Mouse (Mus musculus): ENCODE results near the gene Fam184b.

The Fam184b gene

DNA sequence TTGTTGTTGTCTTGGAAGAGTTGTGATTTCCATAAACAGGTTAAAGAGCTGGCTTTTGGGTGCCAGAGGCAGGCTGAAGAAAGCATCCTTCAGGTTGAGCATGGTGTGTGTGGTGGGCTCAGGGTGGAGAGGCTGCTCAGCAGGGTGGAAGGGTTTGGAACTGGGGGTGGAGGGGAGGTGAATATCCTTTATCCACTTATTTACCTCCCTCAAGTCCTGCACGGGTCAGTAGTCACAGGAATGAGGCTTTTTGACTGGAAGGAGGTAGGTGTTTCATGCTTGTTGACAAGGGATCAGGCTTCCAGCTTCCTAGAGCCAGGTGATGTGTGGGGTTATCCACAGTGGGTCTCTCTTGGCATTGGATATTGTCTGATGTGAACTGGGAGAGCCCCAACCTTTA lies 124.8 kb downstream of the Fam184b start:
- no peak for DNase-seq (ENCODE audit: low spot score in 2 of 2)

DNA sequence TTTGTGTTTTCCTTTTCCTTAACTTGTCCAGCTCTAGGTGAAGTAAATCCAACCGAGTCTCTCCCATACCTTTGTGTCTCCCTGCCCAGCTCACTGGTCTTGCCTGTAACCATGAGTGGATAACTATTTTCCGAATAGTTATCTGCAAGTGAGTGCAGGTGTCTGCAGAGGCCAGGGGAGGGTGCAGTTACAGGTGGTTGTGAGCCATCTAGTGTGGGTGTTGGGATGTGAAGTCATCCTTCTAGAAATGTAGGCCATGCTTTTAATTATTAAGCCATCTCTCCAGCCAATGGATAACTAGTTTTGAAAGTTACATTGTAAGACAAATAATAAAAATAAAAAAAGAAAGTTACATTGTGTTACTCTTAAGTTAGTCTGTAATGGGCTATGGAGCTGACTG lies 125.9 kb downstream of the Fam184b start:
- no peak for DNase-seq (ENCODE audit: low spot score in 2 of 2)

DNA sequence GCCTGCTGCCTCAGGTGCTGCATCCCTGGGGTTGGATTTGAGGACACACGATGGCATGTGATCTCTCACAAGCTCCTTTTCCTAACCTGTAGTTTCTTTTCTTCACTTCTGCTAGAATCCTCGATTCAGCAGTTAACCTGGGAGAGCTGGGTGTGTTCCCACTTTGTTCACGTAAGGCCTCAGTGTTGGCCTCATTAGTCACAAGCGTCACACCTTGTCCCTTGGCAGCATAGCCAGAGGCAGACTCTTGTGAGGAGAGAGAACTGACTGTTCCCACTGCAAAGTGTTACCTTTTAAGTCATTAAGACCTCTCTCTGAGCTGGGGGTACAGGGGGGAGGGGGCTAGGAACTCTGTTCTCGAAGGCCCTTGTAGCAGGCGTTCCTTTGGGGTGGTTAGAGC lies 126.5 kb downstream of the Fam184b start:
- DNase-seq (ENCODE audit: low spot score in 2 of 2), result no peak

DNA sequence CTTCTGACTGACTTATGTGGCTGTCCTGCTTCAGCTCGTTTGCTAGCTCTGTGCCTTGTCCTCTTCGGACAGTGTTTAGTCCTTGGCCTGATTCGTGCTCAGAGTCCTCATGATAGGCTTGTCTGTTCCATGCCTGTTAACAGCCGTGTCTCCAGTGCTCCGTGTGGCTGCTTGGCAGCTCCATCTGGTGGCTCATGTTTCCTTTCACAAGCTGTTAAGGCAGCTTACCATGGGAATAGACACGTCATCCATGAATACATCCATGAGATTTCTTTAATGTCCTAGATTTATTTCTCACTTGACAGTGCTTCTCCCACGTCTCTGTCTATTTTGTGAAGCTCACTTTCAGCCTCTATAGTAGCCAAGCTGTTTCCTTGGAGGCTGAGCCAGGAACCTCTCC lies 129.3 kb downstream of the Fam184b start:
- DNase-seq (ENCODE audit: low spot score in 2 of 2), result peak in 1 of 2 experiments; percentile 24

DNA sequence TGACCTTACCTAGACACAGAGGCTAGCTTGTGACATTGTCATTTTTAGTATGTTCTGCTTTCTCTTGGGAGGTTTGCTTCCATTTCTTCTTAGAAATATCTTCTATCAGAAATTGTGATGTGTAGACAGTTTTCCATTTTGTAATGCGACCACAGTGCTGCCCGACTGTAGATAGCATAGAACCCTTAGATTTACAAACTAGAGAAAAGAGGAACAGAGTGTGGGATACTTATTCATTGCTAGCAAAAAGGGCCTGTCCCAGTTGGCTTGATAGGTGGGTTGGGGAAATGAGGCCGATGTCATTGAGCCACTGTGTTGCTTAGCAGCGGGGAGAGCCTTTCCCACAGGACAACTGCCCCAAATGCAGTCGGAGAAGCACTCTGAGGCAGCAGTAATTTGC lies 141.8 kb downstream of the Fam184b start:
- no peak for DNase-seq (ENCODE audit: low spot score in 2 of 2)

DNA sequence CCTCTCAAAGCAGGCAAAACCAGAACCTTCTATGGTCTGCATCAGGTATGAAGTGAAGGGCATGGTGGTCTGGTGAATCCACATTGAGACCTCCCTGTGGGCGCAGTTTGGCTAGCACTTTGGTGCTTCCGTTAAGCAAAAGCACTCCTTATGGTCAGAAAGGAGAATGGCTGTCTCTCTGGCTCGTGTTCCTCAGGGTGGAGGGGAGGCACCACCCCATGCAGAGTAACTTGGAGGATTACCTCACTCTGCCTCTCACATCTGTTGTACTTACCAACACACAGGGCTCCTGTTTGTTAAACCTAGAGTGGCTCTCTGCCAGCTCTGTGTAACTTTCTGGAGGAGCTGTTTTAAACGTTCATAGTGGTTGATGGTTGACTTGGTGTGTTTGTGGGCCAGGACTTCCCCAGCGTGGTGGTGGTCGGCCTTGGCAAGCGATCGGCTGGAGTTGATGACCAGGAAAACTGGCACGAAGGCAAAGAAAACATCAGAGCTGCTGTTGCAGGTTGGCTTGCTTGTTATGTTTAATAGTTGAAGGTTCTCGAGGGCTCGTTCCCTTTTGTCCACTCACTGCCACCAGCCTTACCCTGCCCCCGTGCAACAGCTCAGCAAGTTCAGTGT lies 142.4 kb downstream of the Fam184b start:
- DNase-seq (ENCODE audit: low spot score in 2 of 2), result no peak

DNA sequence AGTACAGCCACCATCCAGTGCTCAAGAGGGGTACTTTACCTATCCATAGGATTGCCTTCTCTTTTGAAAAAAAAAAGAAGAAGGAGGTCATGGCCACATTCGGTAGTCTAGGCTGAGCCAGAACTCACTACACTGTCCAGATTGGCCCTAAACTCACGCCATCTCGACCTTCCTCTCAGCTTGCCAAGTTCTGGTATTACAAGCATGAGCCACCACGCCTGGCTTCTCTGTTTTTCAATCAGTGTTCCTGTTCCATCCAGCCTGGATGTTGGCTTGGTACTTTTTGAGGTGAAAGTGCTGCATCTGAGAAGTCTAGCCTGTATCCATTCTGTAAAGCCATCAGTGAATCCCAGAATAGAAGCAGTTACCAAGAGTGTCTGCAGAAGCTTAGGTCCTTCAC lies 142.9 kb downstream of the Fam184b start:
- DNase-seq (ENCODE audit: low spot score in 2 of 2), result no peak

DNA sequence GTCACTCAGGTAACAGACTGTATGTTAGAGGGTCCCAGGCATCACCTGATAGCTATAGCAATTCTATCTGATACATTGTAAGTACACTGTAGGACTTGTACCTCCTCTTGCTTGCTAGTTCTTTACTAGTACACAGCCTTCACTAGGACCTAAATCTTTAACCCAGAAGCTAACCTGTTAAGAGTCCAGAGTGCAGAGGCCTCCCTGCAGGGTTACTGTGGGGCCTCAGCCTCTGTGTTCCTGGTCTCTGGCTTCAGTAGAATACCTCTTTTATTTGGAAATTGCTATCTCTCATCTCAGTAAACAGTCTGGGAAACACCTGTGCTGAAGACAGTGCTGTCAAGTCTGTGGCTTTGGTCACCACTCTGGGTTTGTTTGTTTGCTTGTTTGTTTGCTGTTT lies 143.4 kb downstream of the Fam184b start:
- DNase-seq (ENCODE audit: low spot score in 2 of 2), result no peak

DNA sequence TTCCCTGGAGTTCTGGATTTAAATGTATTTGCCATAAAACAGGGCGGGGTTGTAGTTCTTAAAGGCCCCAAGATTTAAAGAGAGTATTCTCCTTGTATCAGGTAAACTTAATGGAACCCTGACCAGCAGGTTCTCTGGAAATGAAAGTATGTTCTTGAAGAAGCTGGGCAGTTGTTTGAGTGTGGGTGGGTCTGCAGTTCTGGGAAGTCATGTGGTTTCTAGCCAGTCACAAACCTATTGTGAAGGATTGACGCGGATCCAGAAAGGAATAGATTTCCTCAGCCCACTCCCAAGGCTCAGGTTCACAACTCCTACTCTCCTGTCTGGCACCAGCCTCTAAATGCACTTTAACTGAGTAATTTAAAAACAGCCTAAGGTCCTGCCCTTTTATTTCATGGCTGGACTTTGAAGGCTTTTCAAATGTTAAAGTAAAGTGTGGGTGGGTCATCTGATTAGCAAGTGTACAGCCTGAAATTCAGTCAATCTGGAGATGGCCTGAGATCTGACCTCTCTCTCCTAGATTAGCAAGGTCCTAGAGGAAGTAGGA lies 143.9 kb downstream of the Fam184b start:
- no peak for DNase-seq (ENCODE audit: low spot score in 2 of 2)

DNA sequence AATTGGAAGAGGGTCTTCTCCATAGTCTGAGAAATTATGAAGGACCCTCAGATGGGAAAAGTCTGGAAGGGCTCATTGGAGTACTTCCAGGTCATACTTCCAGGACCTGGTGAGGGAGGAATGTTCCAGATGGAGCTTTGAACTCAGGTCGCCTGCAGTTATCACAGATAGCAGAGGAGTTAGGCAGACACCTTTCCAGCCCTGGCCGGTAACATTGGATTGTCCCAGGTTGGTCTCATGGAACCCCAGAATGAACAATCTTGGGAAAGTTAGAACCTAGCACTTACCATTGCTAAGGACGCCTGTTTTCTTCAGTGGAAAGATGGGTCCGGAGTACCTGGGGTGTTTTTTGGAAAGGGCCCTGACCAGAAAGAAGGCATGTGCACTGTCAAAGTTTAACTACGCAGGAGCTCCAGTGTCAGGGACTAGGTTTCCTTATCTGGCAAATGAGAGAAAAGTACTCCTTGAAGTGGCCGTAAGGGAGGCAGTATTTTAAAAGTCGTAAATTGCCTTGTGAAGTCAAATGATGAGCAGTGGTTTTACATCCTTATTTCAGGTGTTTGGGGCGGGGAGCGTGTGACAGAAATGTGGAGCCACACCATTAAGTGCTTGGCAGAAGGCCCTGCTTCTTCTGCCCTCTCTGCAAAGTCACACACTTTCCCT lies 145.2 kb downstream of the Fam184b start:
- no peak for DNase-seq (ENCODE audit: low spot score in 2 of 2)

DNA sequence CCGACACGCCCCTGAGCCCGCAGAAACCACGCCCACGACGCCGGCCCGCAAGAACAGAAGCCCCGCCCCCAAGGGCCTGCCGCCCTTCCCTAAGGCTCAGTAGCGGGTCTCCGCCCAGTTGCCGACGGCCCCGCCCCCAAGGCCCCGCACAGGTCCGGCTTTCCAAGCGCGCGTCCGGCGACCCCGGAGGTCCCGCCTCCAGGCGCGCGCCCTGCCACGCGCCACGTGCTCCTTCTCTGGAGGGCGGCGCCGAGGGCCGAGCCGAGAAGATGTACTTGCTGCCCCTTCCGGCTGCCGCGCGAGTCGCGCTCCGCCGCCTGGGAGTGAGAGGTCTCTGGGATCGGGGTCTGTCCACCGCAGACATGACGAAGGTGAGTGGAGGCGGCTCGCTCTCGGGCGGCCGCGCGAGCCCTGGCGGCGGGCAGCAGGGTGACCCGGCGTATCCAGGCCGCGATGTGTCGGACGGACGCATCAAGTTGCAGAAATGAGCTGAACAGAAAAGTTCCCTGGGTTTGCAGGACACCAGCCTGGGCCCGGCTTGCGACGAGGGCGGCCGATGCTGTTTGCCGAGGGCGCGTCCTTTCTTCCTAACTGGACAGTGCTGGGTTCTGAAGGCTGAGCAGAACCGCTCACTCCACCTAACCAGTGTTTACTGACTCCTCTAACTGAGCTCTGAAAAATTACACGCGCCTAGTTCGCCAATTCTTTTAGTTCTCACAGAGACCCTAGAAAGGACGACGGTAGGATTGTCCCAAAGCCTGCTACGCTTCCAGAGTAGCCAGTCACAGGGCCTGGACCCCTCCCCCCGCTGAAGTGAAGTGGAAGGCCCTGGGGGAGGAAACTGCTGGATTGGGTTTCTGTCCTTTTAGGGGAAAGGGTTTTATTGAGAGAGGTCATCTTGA lies 146.0 kb downstream of the Fam184b start, which contains the start of gene Lap3:
Lap3 (plus strand) TSS at position 184 of the 902 bp plus-strand sequence.
- DNase-seq (ENCODE audit: low spot score in 2 of 2), result peak; percentile 95 to 96

DNA sequence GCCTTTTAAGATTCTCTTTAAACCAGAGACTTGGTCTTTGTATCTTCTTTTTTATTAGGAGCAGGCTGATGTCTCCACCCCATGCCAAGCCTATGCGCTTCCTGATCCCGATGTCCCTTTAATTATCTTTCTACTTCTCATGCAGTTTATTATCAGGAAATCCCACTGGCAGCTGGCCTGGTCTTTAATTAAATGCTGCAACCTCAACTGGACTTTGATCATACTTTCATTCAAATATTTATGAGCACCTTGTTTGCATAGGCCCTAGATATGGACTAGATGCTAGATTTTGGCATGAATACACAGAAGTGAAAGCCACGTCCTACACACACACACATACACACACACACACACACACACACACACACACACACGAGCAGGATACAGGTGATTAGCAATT lies 147.6 kb downstream of the Fam184b start:
- no peak for DNase-seq (ENCODE audit: low spot score in 2 of 2)

DNA sequence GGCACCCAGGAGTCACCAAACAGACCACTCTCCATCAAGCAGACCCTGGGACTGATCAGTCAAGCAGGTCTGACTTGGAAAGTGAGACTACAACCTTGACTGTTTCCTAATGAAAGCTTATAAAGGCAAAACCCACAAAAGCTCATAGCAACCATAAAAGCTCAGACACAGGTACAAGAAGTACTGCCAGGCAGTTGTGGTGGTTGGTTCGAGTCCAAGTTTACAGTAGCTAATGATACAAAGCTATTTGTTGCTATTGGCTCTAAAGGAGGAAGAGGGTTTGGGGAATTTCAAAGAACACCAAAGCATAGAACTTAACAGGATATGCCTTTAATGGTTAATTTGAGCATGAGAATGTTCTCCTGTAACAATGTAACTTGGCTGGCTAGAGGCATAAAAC lies 155.8 kb downstream of the Fam184b start:
- DNase-seq (ENCODE audit: low spot score in 2 of 2), result no peak

DNA sequence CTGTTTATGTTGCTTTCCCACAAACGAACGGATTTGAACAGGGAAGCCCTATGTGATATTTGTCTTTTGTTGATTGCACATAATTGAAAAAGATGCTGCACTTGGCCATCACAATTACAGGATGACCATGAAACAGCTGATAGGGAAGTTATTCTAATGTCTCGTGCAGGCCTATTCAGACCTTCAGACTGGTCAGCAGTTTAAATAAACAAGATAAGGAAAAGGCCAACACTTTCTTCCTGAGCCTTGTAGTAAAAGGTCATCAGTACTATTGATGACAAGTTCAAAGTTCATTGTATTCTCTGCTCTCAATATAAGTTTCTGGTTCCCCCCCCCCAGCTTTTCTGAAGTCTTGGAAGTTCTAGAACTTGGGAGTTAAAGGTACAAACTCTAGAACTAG lies 156.8 kb downstream of the Fam184b start:
- no peak for DNase-seq (ENCODE audit: low spot score in 2 of 2)

DNA sequence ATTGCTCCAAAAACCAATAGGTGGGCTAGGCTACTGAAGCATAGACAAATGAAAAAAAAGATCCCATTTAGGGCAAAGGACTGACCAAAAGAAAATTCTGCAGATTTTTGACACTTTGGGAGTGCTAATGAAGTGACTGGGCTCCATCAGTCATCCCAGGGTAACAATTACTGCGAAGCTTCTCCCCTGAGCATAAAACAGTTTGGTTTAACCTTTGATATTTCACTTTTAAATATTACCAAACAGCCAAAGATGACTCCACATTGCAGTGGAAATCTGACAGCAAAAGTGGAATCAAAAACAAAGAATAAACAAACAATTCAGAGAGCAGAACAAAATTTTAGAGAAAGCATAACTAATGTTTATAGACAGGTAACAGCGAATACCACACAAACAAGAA lies 158.3 kb downstream of the Fam184b start:
- DNase-seq (ENCODE audit: low spot score in 2 of 2), result no peak

DNA sequence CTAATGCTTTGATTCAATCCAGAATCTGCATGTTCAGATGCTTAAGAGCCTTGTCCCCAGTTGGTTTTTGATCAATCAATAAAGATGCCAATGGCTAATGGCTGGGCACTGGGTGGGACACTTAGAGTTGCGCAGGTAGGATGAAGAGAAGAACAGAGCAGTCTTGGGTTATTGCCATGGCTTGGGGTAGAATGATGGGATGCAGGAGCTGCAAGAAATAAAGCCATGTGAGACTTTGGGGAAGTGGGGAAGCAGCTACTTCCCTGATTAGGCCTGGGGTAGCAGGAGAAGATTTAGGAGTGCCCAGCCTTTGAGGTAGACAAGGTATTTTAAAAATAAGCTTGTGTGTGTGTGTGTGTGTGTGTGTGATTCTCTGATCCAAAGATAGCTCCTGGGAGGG lies 159.3 kb downstream of the Fam184b start:
- DNase-seq (ENCODE audit: low spot score in 2 of 2), result no peak

All from right cerebral cortex, postnatal 36 days (tissue).